Mouse (Mus musculus) gastrocnemius, postnatal 14 days (tissue): ENCODE measurements around the gene Vamp5. TPM values are rescaled to one million over a fixed set of nuclear protein-coding genes. Genes with fewer than 3 reads are reported as not detected.

Experiments used
- DNase-seq: peaks from one replicate; pipeline ENCODE4 v3.0.0; 2021; ENCODE audit warnings: mixed read lengths
- intact Hi-C: fragments of 180-260 bp; cut with DNase I; formaldehyde crosslinking; loops from one replicate; pipeline ENCODE4 v1.15.1; 2025; ENCODE audit warnings: low total_unique reads
- total RNA-seq, 2 experiments: library from RNA; stranded (reverse); gene quantifications; 2 replicates each; pipeline ENCODE4 v1.2.3; 2021

Gene Vamp5
- total RNA-seq, 2 experiments from 2014 or later = 60.9 to 79.6 TPM

- no peak for DNase-seq
- intact Hi-C loops = no loop called here
Measured at GRCm38 (mm10) chr6:72352636-72353405, 27.4 kb downstream of the Vamp5 start.

GRCm38 (mm10) chr6:72350214-72350613 is 30.1 kb downstream of the Vamp5 start:
- DNase-seq = no peak
- intact Hi-C loops = no loop called here

GRCm38 (mm10) chr6:72348411-72348810 is 31.9 kb downstream of the Vamp5 start:
- intact Hi-C loops = no loop called here
- DNase-seq = no peak

- peak; percentile 72 for DNase-seq
- intact Hi-C loops = no loop called here
Measured at GRCm38 (mm10) chr6:72347166-72347941, 32.9 kb downstream of the Vamp5 start, which contains the start of gene 0610030E20Rik. TSS of gene 0610030E20Rik (plus strand) at chr6:72347317.

GRCm38 (mm10) chr6:72346261-72346660 is 34.0 kb downstream of the Vamp5 start:
- intact Hi-C loops = no loop called here

GRCm38 (mm10) chr6:72345633-72346032 is 34.6 kb downstream of the Vamp5 start:
- DNase-seq = no peak
- intact Hi-C loops = no loop called here

More at GRCm38 (mm10) chr6:72346261-72346660, 34.0 kb downstream of the Vamp5 start:
- DNase-seq = no peak

GRCm38 (mm10) chr6:72345074-72345567 is 35.1 kb downstream of the Vamp5 start, which contains the start of gene Usp39:
TSS of gene Usp39 (minus strand) at chr6:72345184.
- DNase-seq = peak; percentile 92
- intact Hi-C loops = no loop called here

- intact Hi-C loops = no loop called here
- DNase-seq = no peak
Measured at GRCm38 (mm10) chr6:72344396-72345073, 35.7 kb downstream of the Vamp5 start.

GRCm38 (mm10) chr6:72340481-72340880 is 39.8 kb downstream of the Vamp5 start:
- DNase-seq = no peak
- intact Hi-C loops = no loop called here

GRCm38 (mm10) chr6:72333111-72333510 is 47.2 kb downstream of the Vamp5 start:
- DNase-seq = no peak
- intact Hi-C loops = no loop called here

- DNase-seq = no peak
- intact Hi-C loops = no loop called here
Measured at GRCm38 (mm10) chr6:72330133-72330532, 50.1 kb downstream of the Vamp5 start.

GRCm38 (mm10) chr6:72329019-72329418 is 51.2 kb downstream of the Vamp5 start:
- intact Hi-C loops = no loop called here
- no peak for DNase-seq

- DNase-seq = no peak
Measured at GRCm38 (mm10) chr6:72326274-72326673, 54.0 kb downstream of the Vamp5 start.

GRCm38 (mm10) chr6:72323786-72324508 is 56.3 kb downstream of the Vamp5 start:
- intact Hi-C loops = no loop called here
- DNase-seq = no peak

More at GRCm38 (mm10) chr6:72326274-72326673, 54.0 kb downstream of the Vamp5 start:
- intact Hi-C loops = no loop called here

- intact Hi-C loops = no loop called here
- DNase-seq = no peak
Measured at GRCm38 (mm10) chr6:72322936-72323335, 57.3 kb downstream of the Vamp5 start.

- intact Hi-C loops = no loop called here
Measured at GRCm38 (mm10) chr6:72319019-72319418, 61.2 kb downstream of the Vamp5 start.

More at GRCm38 (mm10) chr6:72319019-72319418, 61.2 kb downstream of the Vamp5 start:
- DNase-seq = no peak
